Mouse (Mus musculus): ENCODE measurements around the gene Gm17509. TPM values are rescaled to one million over a fixed set of nuclear protein-coding genes. Genes with fewer than 3 reads are reported as not detected.

Gm17509 gene
- polyA plus RNA-seq, 1 experiment: 0.02 TPM

DNA sequence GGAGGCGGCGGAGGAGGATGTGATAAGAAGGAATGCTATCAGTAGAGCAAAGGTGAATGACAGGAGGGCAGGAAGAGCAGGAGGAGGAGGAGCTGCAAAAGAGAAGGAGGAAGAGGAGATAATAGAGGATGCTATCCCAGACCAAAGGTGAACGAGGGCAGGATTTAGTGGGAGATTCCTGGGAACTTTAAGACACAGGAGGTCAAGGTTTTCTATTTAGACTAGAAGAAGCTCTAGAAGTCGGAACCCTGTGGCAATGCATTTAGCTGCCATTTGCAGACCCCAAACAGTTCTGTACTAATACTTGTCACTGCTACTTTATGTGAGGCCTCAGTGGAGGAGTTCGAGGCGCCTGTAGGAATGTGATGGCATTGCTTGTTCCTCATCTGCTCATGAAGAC, 12.6 kb downstream of the Gm17509 start, which contains the start of gene Emb:
Gene Emb, plus strand, starts transcription at position 301 of the 400 bp plus-strand sequence.
- no peak within 1 kb of the TSS for H3K4me2 ChIP-seq (ENCODE audit: low read depth)
- H3K27me3 ChIP-seq (ENCODE audit: control insufficient read depth, insufficient read depth, insufficient read length): no peaks in the 10 kb centered on the region
- H3K79me2 ChIP-seq (ENCODE audit: control insufficient read depth, insufficient read depth): no peaks in the 10 kb centered on the region
- H3K4me3 ChIP-seq: no peak within 1 kb of the TSS
- H3ac ChIP-seq (ENCODE audit: control insufficient read depth, insufficient read length): no peak within 1 kb of the TSS
- TF ChIP-seq TCF12 (IDR thresholded peaks at IDR 0.05; ENCODE audit: insufficient read depth, poor library complexity, severe bottlenecking): no peak
- no peak for TF ChIP-seq E2F4 (IDR thresholded peaks at IDR 0.05; ENCODE audit: insufficient read depth)
- TF ChIP-seq CEBPB (IDR thresholded peaks at IDR 0.05; ENCODE audit: insufficient read depth, poor library complexity, severe bottlenecking): no peak
- no peak for TF ChIP-seq POLR2A (IDR thresholded peaks at IDR 0.05; ENCODE audit: insufficient read length, low read depth)
- TF ChIP-seq MYOD1 (IDR thresholded peaks at IDR 0.05; ENCODE audit: control insufficient read depth in 1 of 3, insufficient read length in 2 of 3, low read depth in 2 of 3): no peak
- TF ChIP-seq USF1 (IDR thresholded peaks at IDR 0.05; ENCODE audit: low read depth): no peak
- no peak for TF ChIP-seq REST (IDR thresholded peaks at IDR 0.05; ENCODE audit: insufficient read depth, insufficient read length)
- TF ChIP-seq MAX (IDR thresholded peaks at IDR 0.05; ENCODE audit: low read depth): no peak
- no peak for TF ChIP-seq TCF3 (IDR thresholded peaks at IDR 0.05; ENCODE audit: insufficient read length, low read depth)
- TF ChIP-seq MYOG (IDR thresholded peaks at IDR 0.05; ENCODE audit: control insufficient read depth in 1 of 3, insufficient read depth in 1 of 3, insufficient read length in 2 of 3, low read depth in 2 of 3): no peak
- no peak for TF ChIP-seq POLR2AphosphoS2 (IDR thresholded peaks at IDR 0.05; ENCODE audit: insufficient read length, low read depth)
- TF ChIP-seq SRF (IDR thresholded peaks at IDR 0.05; ENCODE audit: control insufficient read depth, insufficient read length, low read depth): no peak
- H3K36me3 ChIP-seq (ENCODE audit: control insufficient read depth, insufficient read depth): no peaks in the 10 kb centered on the region

DNA sequence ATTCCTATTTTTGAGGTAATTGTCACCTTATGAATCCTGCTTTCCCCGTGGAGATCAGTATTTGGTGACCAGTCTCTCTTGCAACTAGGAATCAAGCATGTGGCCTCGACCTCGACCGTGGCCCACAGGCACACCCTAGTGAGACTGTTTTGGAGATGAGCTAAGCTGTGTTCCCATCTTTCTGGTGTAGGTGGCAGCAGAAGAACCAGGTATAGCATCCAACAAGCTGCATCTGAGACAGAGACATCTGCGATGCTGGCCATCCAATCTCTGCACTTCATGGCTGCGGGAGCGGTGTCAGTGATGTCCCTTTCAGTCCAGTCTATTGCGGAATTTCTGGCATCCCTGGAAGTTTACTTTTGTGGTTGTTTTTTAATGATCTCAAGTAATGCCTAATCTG, 14.8 kb downstream of the Gm17509 start:
- TF ChIP-seq E2F4 (IDR thresholded peaks at IDR 0.05; ENCODE audit: insufficient read depth) (no peak), POLR2A (IDR thresholded peaks at IDR 0.05; ENCODE audit: insufficient read length, low read depth) (no peak), MYOG (IDR thresholded peaks at IDR 0.05; ENCODE audit: control insufficient read depth in 1 of 3, insufficient read depth in 1 of 3, insufficient read length in 2 of 3, low read depth in 2 of 3) (no peak), CEBPB (IDR thresholded peaks at IDR 0.05; ENCODE audit: insufficient read depth, poor library complexity, severe bottlenecking) (no peak), TCF12 (IDR thresholded peaks at IDR 0.05; ENCODE audit: insufficient read depth, poor library complexity, severe bottlenecking) (no peak), SRF (IDR thresholded peaks at IDR 0.05; ENCODE audit: control insufficient read depth, insufficient read length, low read depth) (no peak), POLR2AphosphoS2 (IDR thresholded peaks at IDR 0.05; ENCODE audit: insufficient read length, low read depth) (no peak), USF1 (IDR thresholded peaks at IDR 0.05; ENCODE audit: low read depth) (no peak), TCF3 (IDR thresholded peaks at IDR 0.05; ENCODE audit: insufficient read length, low read depth) (no peak), MYOD1 (IDR thresholded peaks at IDR 0.05; ENCODE audit: control insufficient read depth in 1 of 3, insufficient read length in 2 of 3, low read depth in 2 of 3) (no peak), MAX (IDR thresholded peaks at IDR 0.05; ENCODE audit: low read depth) (no peak), REST (IDR thresholded peaks at IDR 0.05; ENCODE audit: insufficient read depth, insufficient read length) (no peak)
- Histone ChIP-seq H3ac (ENCODE audit: control insufficient read depth, insufficient read length) (no peak overlapping the region), H3K27me3 (ENCODE audit: control insufficient read depth, insufficient read depth, insufficient read length) (no peaks in the 10 kb centered on the region), H3K36me3 (ENCODE audit: control insufficient read depth, insufficient read depth) (no peaks in the 10 kb centered on the region), H3K4me2 (ENCODE audit: low read depth) (no peak overlapping the region), H3K79me2 (ENCODE audit: control insufficient read depth, insufficient read depth) (no peaks in the 10 kb centered on the region), H3K4me3 (no peak overlapping the region)

DNA sequence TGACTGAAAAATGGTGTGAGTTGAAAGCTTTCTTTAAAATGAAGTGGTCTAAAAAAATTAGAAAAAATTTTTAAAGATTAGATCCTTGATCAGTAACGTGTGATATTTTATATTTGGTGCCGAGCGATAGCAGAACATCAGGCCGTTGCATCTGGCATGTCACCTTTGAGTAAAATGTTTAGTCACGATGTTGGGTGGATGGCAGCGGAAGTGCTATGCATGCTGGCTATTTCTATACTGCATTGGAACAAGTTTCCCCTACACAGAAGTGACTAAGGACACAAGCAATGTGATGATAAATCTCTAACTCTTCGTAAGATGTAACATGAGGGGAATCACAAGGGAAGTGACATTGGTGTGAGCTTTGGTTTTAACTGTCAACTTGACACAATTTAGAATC, 16.2 kb downstream of the Gm17509 start:
- no peaks in the 10 kb centered on the region for H3K27me3 ChIP-seq (ENCODE audit: control insufficient read depth, insufficient read depth, insufficient read length)
- H3K79me2 ChIP-seq (ENCODE audit: control insufficient read depth, insufficient read depth): no peaks in the 10 kb centered on the region
- TF ChIP-seq TCF3 (IDR thresholded peaks at IDR 0.05; ENCODE audit: insufficient read length, low read depth): no peak
- TF ChIP-seq E2F4 (IDR thresholded peaks at IDR 0.05; ENCODE audit: insufficient read depth): no peak
- TF ChIP-seq MYOD1 (IDR thresholded peaks at IDR 0.05; ENCODE audit: control insufficient read depth in 1 of 3, insufficient read length in 2 of 3, low read depth in 2 of 3): no peak
- no peak for TF ChIP-seq USF1 (IDR thresholded peaks at IDR 0.05; ENCODE audit: low read depth)
- TF ChIP-seq CEBPB (IDR thresholded peaks at IDR 0.05; ENCODE audit: insufficient read depth, poor library complexity, severe bottlenecking): no peak
- no peak for TF ChIP-seq POLR2AphosphoS2 (IDR thresholded peaks at IDR 0.05; ENCODE audit: insufficient read length, low read depth)
- no peak overlapping the region for H3K4me3 ChIP-seq
- H3K36me3 ChIP-seq (ENCODE audit: control insufficient read depth, insufficient read depth): no peaks in the 10 kb centered on the region
- no peak overlapping the region for H3ac ChIP-seq (ENCODE audit: control insufficient read depth, insufficient read length)
- H3K4me2 ChIP-seq (ENCODE audit: low read depth): no peak overlapping the region

DNA sequence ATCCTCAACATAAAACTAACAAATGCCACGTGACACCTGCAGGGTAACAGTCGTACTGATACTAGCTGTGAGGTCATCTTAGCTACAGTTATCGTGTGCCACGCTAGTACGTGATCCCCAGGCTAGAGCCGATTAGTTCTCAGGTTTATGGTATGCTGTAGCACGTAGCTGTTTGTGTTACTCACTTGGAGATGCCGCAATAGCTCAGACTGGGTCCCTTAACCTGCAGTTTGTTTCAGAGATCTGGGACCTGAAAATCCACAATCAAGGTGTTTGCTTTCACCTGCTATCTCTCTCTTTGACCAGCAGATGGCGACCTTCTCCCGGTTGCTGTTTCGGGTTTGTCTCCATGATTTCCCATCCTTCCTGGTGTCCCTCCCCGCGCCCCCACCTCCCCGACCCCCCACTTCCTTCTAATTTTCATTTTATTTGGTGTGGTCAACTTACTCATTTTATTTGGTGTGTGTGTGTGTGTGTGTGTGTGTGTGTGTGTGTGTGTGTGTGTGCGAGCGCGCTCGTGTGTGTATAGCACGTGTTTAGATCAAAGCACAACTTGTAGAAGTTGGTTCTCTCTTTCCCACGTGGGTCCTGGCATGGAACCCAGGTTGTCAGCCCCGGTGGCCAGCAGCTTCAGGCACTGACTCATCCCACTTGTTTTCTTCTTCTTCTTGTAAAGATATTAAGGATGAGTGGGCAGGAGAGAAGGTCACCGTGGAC, 18.0 kb downstream of the Gm17509 start:
- Histone ChIP-seq H3K27me3 (ENCODE audit: control insufficient read depth, insufficient read depth, insufficient read length) (no peaks in the 10 kb centered on the region), H3ac (ENCODE audit: control insufficient read depth, insufficient read length) (no peak overlapping the region), H3K36me3 (ENCODE audit: control insufficient read depth, insufficient read depth) (no peaks in the 10 kb centered on the region), H3K79me2 (ENCODE audit: control insufficient read depth, insufficient read depth) (no peaks in the 10 kb centered on the region), H3K4me3 (no peak overlapping the region), H3K4me2 (ENCODE audit: low read depth) (no peak overlapping the region)
- TF ChIP-seq REST (IDR thresholded peaks at IDR 0.05; ENCODE audit: insufficient read depth, insufficient read length): no peak
- no peak for TF ChIP-seq TCF12 (IDR thresholded peaks at IDR 0.05; ENCODE audit: insufficient read depth, poor library complexity, severe bottlenecking)
- no peak for TF ChIP-seq SRF (IDR thresholded peaks at IDR 0.05; ENCODE audit: control insufficient read depth, insufficient read length, low read depth)
- no peak for TF ChIP-seq TCF3 (IDR thresholded peaks at IDR 0.05; ENCODE audit: insufficient read length, low read depth)
- no peak for TF ChIP-seq E2F4 (IDR thresholded peaks at IDR 0.05; ENCODE audit: insufficient read depth)
- no peak for TF ChIP-seq USF1 (IDR thresholded peaks at IDR 0.05; ENCODE audit: low read depth)
- TF ChIP-seq MYOD1 (IDR thresholded peaks at IDR 0.05; ENCODE audit: control insufficient read depth in 1 of 3, insufficient read length in 2 of 3, low read depth in 2 of 3): no peak
- no peak for TF ChIP-seq CEBPB (IDR thresholded peaks at IDR 0.05; ENCODE audit: insufficient read depth, poor library complexity, severe bottlenecking)
- no peak for TF ChIP-seq MAX (IDR thresholded peaks at IDR 0.05; ENCODE audit: low read depth)
- no peak for TF ChIP-seq POLR2A (IDR thresholded peaks at IDR 0.05; ENCODE audit: insufficient read length, low read depth)
- TF ChIP-seq POLR2AphosphoS2 (IDR thresholded peaks at IDR 0.05; ENCODE audit: insufficient read length, low read depth): no peak
- no peak for TF ChIP-seq MYOG (IDR thresholded peaks at IDR 0.05; ENCODE audit: control insufficient read depth in 1 of 3, insufficient read depth in 1 of 3, insufficient read length in 2 of 3, low read depth in 2 of 3)

Data from myocyte (in vitro differentiated cells).